Mouse (Mus musculus) CH12.LX (cell line): ENCODE results near the gene Mturn. TPM values are rescaled to one million over a fixed set of nuclear protein-coding genes. Genes with fewer than 3 reads are reported as not detected.

Experiments
- DNase-seq: peaks from one replicate; pipeline ENCODE4 v3.0.0-alpha.2; 2013; ENCODE audit errors: extremely low read depth
- H3K27ac ChIP-seq: 2 replicates; pipeline ENCODE4 v1.5.1; 2012; ENCODE audit warnings: low read depth, mild to moderate bottlenecking, control low read depth, moderate library complexity; ENCODE audit not compliant: insufficient read depth
- H3K27me3 ChIP-seq: replicated peaks from 2 replicates; pipeline ENCODE3; 2012; ENCODE audit warnings: inconsistent platforms
- H3K36me3 ChIP-seq, 2 experiments: replicated peaks in 1 of 2; 2 replicates each; pipeline versions ENCODE3 to v1.6.1; 2012; ENCODE audit warnings: inconsistent platforms in 1 of 2, low read length in 1 of 2, mild to moderate bottlenecking in 1 of 2, mixed read lengths in 1 of 2, moderate library complexity in 1 of 2; ENCODE audit not compliant: control insufficient read depth in 1 of 2, insufficient read depth in 1 of 2
- H3K4me1 ChIP-seq, 2 experiments: 2 replicates each; pipeline ENCODE4 v1.6.1; 2012; ENCODE audit warnings: inconsistent platforms in 1 of 2, moderate library complexity in 1 of 2; ENCODE audit not compliant: insufficient read depth in 2 of 2, control insufficient read depth in 1 of 2
- H3K4me2 ChIP-seq: 2 replicates; pipeline ENCODE4 v1.6.1; 2012; ENCODE audit warnings: low read depth, mild to moderate bottlenecking, control low read depth; ENCODE audit not compliant: poor library complexity, insufficient read depth, severe bottlenecking
- H3K4me3 ChIP-seq, 3 experiments: fragments of 150-350 bp in 1 of 3; sonication (generic) in 1 of 3; replicated peaks in 1 of 3; 2 replicates each; pipeline versions ENCODE3 to v1.5.1; 2011 to 2012; ENCODE audit warnings: low read depth in 2 of 3, low read length in 2 of 3, mild to moderate bottlenecking in 2 of 3, moderate library complexity in 2 of 3, control low read depth in 1 of 3, improper control_type of control experiment in 1 of 3, inconsistent platforms in 1 of 3, mixed read lengths in 1 of 3; ENCODE audit not compliant: poor library complexity in 1 of 3
- H3K79me2 ChIP-seq: replicated peaks from 2 replicates; pipeline ENCODE4 v1.6.1; 2012; ENCODE audit warnings: mild to moderate bottlenecking, moderate library complexity; ENCODE audit not compliant: control insufficient read depth, poor library complexity, insufficient read depth, severe bottlenecking; ENCODE audit errors: extremely low read depth
- H3K9ac ChIP-seq: 2 replicates; pipeline ENCODE4 v1.6.1; 2012; ENCODE audit warnings: low read depth, mild to moderate bottlenecking, control low read depth, moderate library complexity; ENCODE audit not compliant: insufficient read depth
- H3K9me3 ChIP-seq: replicated peaks from 2 replicates; pipeline ENCODE3; 2012; ENCODE audit warnings: low read length, inconsistent platforms, mixed read lengths
- CHD1 ChIP-seq: IDR thresholded peaks from 2 replicates; pipeline ENCODE4 v1.6.1; 2012; ENCODE audit warnings: low read depth, low read length, improper control_type of control experiment, inconsistent platforms
- ETS1 ChIP-seq: conservative IDR thresholded peaks from 2 replicates; pipeline ENCODE4 v1.6.1; 2012; ENCODE audit warnings: low read depth, mild to moderate bottlenecking, inconsistent platforms, low read length, improper control_type of control experiment, moderate library complexity
- IRF4 ChIP-seq: IDR thresholded peaks from 2 replicates; pipeline ENCODE4 v1.6.1; 2014; ENCODE audit warnings: low read depth, mild to moderate bottlenecking, inconsistent platforms, low read length, improper control_type of control experiment
- MAZ ChIP-seq: IDR thresholded peaks from 2 replicates; pipeline ENCODE4 v1.6.1; 2012; ENCODE audit warnings: low read depth, mild to moderate bottlenecking, inconsistent platforms, low read length, improper control_type of control experiment, moderate library complexity
- NRF1 ChIP-seq: IDR thresholded peaks from 2 replicates; pipeline ENCODE4 v1.6.1; 2014; ENCODE audit warnings: low read depth, mild to moderate bottlenecking, inconsistent platforms, low read length, improper control_type of control experiment, moderate library complexity
- SIN3A ChIP-seq: IDR thresholded peaks from 2 replicates; pipeline ENCODE4 v1.6.1; 2012; ENCODE audit warnings: low read length, improper control_type of control experiment, inconsistent platforms
- USF2 ChIP-seq: conservative IDR thresholded peaks from 2 replicates; pipeline ENCODE4 v1.6.1; 2011; ENCODE audit warnings: low read depth, low read length, improper control_type of control experiment
- ZMIZ1 ChIP-seq: IDR thresholded peaks from 2 replicates; pipeline ENCODE4 v1.6.1; 2012; ENCODE audit warnings: low read depth, mild to moderate bottlenecking, inconsistent platforms, low read length, improper control_type of control experiment
- dilution Hi-C: fragments of 300-500 bp; cut with MboI; formaldehyde crosslinking; loops from 2 replicates; pipeline ENCODE4 v1.14.3; 2020; ENCODE audit warnings: low sequenced_read_pairs; ENCODE audit not compliant: extremely low pct_unique_long_range_greater_than_20kb, extremely low pct_ligation_motif_present
- in situ Hi-C: fragments of 300-500 bp; cut with MboI; formaldehyde crosslinking; loops from 3 replicates; pipeline ENCODE4 v1.14.3; 2019; ENCODE audit warnings: low sequenced_read_pairs, low pct_ligation_motif_present, low pct_unique_long_range_greater_than_20kb, mixed read lengths
- polyA plus RNA-seq: library from polyadenylated mRNA; unstranded; fragments of >175 nt; gene quantifications from 2 replicates; pipeline ENCODE4 v1.2.1, GENCODE M21; 2012; ENCODE audit warnings: low read depth; ENCODE audit not compliant: insufficient read length
- total RNA-seq, 2 experiments: library from RNA; depleted of rRNA; stranded (reverse); fragments of 300-350 nt in 1 of 2; fragments of >200 nt in 1 of 2; gene quantifications; 2 replicates each; pipeline ENCODE4 v1.2.3; 2012 to 2014

The Mturn gene
- total and polyA plus RNA-seq, 3 experiments: 0.06 to 0.25 (median 0.20) TPM

DNA sequence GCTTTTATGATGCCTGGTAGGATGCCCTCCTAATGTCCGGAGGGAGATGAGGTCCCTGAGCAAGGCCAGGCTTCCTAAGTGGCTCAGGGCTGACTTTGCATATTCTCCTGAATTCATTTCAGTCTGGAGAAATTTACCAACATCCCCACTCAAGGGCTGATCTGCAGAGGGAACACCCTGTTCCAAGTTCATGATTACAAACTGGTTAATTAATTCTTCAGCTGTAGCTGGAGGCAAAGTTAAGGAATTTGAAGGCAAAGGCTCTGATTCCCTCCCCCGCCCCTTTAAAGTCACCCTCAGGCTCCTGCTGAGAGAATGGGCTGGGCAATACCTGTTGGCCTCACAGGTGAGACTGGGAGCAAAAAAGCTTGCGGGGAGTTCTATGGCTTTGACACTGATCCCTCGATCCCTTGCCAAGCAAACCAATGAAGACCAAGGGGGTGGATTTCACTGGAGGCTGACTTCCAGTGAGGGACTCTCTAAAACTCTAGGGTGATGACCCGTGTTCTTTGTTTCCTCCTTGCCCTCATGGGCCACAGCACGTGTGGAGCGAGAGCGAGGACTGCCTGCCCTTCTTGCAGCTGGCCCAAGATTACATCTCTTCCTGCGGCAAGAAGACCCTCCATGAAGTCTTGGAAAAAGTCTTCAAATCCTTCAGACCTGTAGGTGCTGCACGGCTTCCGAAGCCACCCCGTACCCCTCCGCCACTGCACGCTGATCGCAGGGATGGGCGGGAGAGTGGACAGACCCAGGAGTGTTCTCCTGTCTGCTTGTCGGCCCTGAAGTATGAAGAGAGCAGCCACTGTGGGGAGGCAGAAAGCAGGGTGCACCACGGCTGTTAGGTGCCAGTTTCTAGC is 7.3 kb downstream of the Mturn start:
- no peak overlapping the region for H3K9ac ChIP-seq
- peaks cover 20% of the 10 kb centered on the region for H3K27me3 ChIP-seq
- H3K9me3 ChIP-seq: no peaks in the 10 kb centered on the region
- no peak for TF ChIP-seq ETS1
- no peak for TF ChIP-seq MAZ
- TF ChIP-seq SIN3A: no peak
- no peaks in the 10 kb centered on the region for H3K79me2 ChIP-seq
- no peaks in the 10 kb centered on the region for H3K36me3 ChIP-seq
- dilution Hi-C loops (no loop called here), in situ Hi-C loops (no loop called here)
- no peak overlapping the region for H3K4me2 ChIP-seq
- DNase-seq: no peak
- no peak overlapping the region for H3K27ac ChIP-seq
- H3K4me3 ChIP-seq: no peak overlapping the region
- H3K4me1 ChIP-seq: no peaks in the 10 kb centered on the region

DNA sequence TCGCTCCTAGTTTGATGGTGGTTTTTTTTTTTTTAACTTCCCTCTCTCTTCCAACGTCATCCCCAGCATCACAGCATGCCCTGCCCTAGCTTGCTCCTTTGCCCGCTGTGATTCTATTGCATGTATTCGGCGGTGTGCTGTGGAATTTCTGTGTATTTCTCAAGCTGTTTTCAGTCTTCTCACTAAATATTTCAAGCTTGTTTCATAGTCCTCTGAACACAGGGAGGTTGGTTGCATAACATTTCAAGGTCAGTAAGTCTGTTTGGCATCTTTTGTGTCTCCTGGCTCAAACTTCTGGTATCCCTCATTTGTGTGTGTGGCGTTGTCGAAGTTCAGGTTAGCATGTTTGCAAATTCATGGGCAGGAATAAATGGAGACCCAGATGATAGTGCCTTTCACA is 8.3 kb downstream of the Mturn start:
- dilution Hi-C loops: no loop called here

DNA sequence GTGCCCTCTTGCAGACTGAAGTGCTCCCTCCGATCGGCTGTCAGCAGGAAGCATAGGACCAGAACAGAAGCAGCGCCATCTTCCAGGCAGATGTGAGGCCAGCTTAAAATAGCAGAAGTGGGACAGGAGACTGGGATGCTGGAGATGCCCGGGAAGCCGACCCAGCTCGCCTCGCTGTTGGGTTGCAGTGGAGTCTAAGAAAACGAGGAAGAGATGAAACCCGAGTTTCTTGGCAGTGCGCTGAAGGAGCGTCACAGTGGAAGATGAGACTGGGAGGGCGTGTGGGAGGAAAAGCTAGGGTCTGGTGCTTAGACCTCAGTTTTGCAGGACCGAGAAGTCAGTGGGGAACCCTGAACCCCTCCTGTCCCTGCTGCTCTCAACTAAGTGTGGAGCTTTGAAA is 9.4 kb downstream of the Mturn start:
- Histone ChIP-seq H3K4me3 (no peak overlapping the region), H3K79me2 (no peaks in the 10 kb centered on the region), H3K27ac (no peak overlapping the region), H3K9ac (no peak overlapping the region), H3K9me3 (no peaks in the 10 kb centered on the region), H3K4me2 (no peak overlapping the region), H3K27me3 (peaks cover 9% of the 10 kb centered on the region), H3K36me3 (no peaks in the 10 kb centered on the region), H3K4me1 (no peaks in the 10 kb centered on the region)
- in situ Hi-C loops: no loop called here
- TF ChIP-seq IRF4: no peak
- DNase-seq: no peak
- dilution Hi-C loops: no loop called here

More for the DNA sequence above, 8.3 kb downstream of the Mturn start:
- in situ Hi-C loops: no loop called here
- Histone ChIP-seq H3K4me3 (no peak overlapping the region), H3K79me2 (no peaks in the 10 kb centered on the region), H3K36me3 (no peaks in the 10 kb centered on the region), H3K27me3 (peaks cover 11% of the 10 kb centered on the region), H3K27ac (no peak overlapping the region), H3K4me1 (no peaks in the 10 kb centered on the region), H3K9ac (no peak overlapping the region), H3K4me2 (no peak overlapping the region), H3K9me3 (no peaks in the 10 kb centered on the region)
- DNase-seq: no peak
- TF ChIP-seq CHD1: no peak
- TF ChIP-seq ZMIZ1: no peak
- no peak for TF ChIP-seq USF2
- no peak for TF ChIP-seq NRF1
